Comparison of ENCODE assay signal across 8 mouse cellular contexts in genomic region chrX:53268856-53269255, GRCm38 (mm10). TPM values are rescaled to one million over a fixed set of nuclear protein-coding genes. Genes with fewer than 3 reads are reported as not detected.
DNase-seq lines count a peak whose midpoint lies in the region; ATAC-seq lines count a peak whose summit lies in the region.

No protein-coding gene starts in this region.

- no peaks in the 10 kb centered on the region for H3K9me3 ChIP-seq in embryonic facial prominence, embryonic 11.5 days (replicated peaks; ENCODE audit: control insufficient read depth, low read length)
- no peaks in the 10 kb centered on the region for H3K9me3 ChIP-seq in limb, embryonic 15.5 days
- H3K9me3 ChIP-seq in midbrain, embryonic 16.5 days (replicated peaks; ENCODE audit: control insufficient read depth, low read length, poor library complexity, severe bottlenecking), result no peaks in the 10 kb centered on the region

- no peak overlapping the region; the same call in 1 of the 2 replicates for H3K9ac ChIP-seq in embryonic facial prominence, embryonic 11.5 days (replicated peaks; ENCODE audit: low read length)
- H3K9ac ChIP-seq in limb, embryonic 15.5 days, result peak overlapping the region; percentile 21; the same call in 1 of the 2 replicates
- peak overlapping the region; percentile 63; the same call in 1 of the 2 replicates for H3K9ac ChIP-seq in midbrain, embryonic 16.5 days (ENCODE audit: low read depth, low read length)

- no peaks in the 10 kb centered on the region for H3K36me3 ChIP-seq in embryonic facial prominence, embryonic 11.5 days (replicated peaks; ENCODE audit: control insufficient read depth, insufficient read depth, low read depth, low read length)
- H3K36me3 ChIP-seq in limb, embryonic 15.5 days, result no peaks in the 10 kb centered on the region
- H3K36me3 ChIP-seq in midbrain, embryonic 16.5 days (ENCODE audit: control insufficient read depth, insufficient read depth, low read length), result no peaks in the 10 kb centered on the region

- no peaks in the 10 kb centered on the region for H3K27me3 ChIP-seq in embryonic facial prominence, embryonic 11.5 days (ENCODE audit: control insufficient read depth, insufficient read depth, low read length)
- H3K27me3 ChIP-seq in limb, embryonic 15.5 days, result no peaks in the 10 kb centered on the region
- no peaks in the 10 kb centered on the region for H3K27me3 ChIP-seq in midbrain, embryonic 16.5 days (ENCODE audit: control insufficient read depth, insufficient read depth, low read depth, low read length)

- DNase-seq in 3134 (ENCODE audit: extremely low read depth, insufficient read length, low spot score), result peak; percentile 85
- peak; percentile 75 for DNase-seq in adrenal gland, postnatal 25 days
- DNase-seq in embryonic facial prominence, embryonic 11.5 days (ENCODE audit: low spot score), result peak; percentile 73
- DNase-seq in heart, adult 11 months, result peak; percentile 96
- peak; percentile 66 for DNase-seq in kidney, adult 18-20 months
- DNase-seq in spleen, postnatal 14 days (ENCODE audit: low spot score in 2 of 2), result peak; percentile 8 to 23

- WGBS in embryonic facial prominence, embryonic 11.5 days, result 28% methylated on average over 10 of the region's 10 CpGs
- 27% methylated on average over 10 of the region's 10 CpGs for WGBS in limb, embryonic 15.5 days
- 19% methylated on average over 10 of the region's 10 CpGs for WGBS in midbrain, embryonic 16.5 days

- peak; percentile 90 for ATAC-seq in embryonic facial prominence, embryonic 11.5 days (replicated peaks; ENCODE audit: insufficient number of reproducible peaks, low FRiP score, low TSS enrichment, low read depth)
- peak; percentile 85 for ATAC-seq in limb, embryonic 15.5 days (ENCODE audit: insufficient number of reproducible peaks, low FRiP score, low TSS enrichment, low read depth)
- ATAC-seq in midbrain, embryonic 16.5 days, result peak; percentile 90

- peak overlapping the region; percentile 51 for H3K4me3 ChIP-seq in embryonic facial prominence, embryonic 11.5 days (ENCODE audit: low read depth, low read length)
- H3K4me3 ChIP-seq in limb, embryonic 15.5 days, result peak overlapping the region; percentile 55
- peak overlapping the region; percentile 58 for H3K4me3 ChIP-seq in midbrain, embryonic 16.5 days (ENCODE audit: low read depth, low read length)

- peak overlapping the region; percentile 56 for H3K4me2 ChIP-seq in embryonic facial prominence, embryonic 11.5 days (ENCODE audit: low read depth, low read length)
- H3K4me2 ChIP-seq in limb, embryonic 15.5 days, result peak overlapping the region; percentile 80
- H3K4me2 ChIP-seq in midbrain, embryonic 16.5 days (ENCODE audit: low read length), result peak overlapping the region; percentile 75

- H3K4me1 ChIP-seq in embryonic facial prominence, embryonic 11.5 days (ENCODE audit: control insufficient read depth, insufficient read depth, low read length), result no peaks in the 10 kb centered on the region
- H3K4me1 ChIP-seq in limb, embryonic 15.5 days, result no peaks in the 10 kb centered on the region
- no peaks in the 10 kb centered on the region for H3K4me1 ChIP-seq in midbrain, embryonic 16.5 days (ENCODE audit: control insufficient read depth, insufficient read depth, low read length)

- H3K27ac ChIP-seq in embryonic facial prominence, embryonic 11.5 days (replicated peaks; ENCODE audit: low read depth, low read length), result no peak overlapping the region
- peak overlapping the region; percentile 77 for H3K27ac ChIP-seq in limb, embryonic 15.5 days
- no peak overlapping the region for H3K27ac ChIP-seq in midbrain, embryonic 16.5 days (ENCODE audit: low read length)

RNA-seq across cellular contexts. Expression of gene Fam122b, which starts 0.7 kb away (rescaled TPM):
- 8.9 and 11.6 TPM in 2 replicates for total RNA-seq in adrenal gland, postnatal 25 days (2021)
- 10.6 and 12.6 TPM in 2 replicates for polyA plus RNA-seq in embryonic facial prominence, embryonic 11.5 days (2014; fragmentation: Nextera tagmentation; extraction: Ambion mirVana)
- polyA plus RNA-seq in limb, embryonic 15.5 days (2015; fragmentation: Nextera tagmentation; extraction: Ambion mirVana), result 13.3 and 15.4 TPM in 2 replicates
- 3.1 and 3.8 TPM in 2 replicates for polyA plus RNA-seq in midbrain, embryonic 16.5 days (2015; fragmentation: Nextera tagmentation; extraction: Ambion mirVana)

RNA-seq across cellular contexts. Expression of gene Fam122c, which starts 4.4 kb away (rescaled TPM):
- not detected in 2 replicates for total RNA-seq in adrenal gland, postnatal 25 days (2021)
- polyA plus RNA-seq in embryonic facial prominence, embryonic 11.5 days (2014; fragmentation: Nextera tagmentation; extraction: Ambion mirVana), result not detected in 2 replicates
- not detected in 2 replicates for polyA plus RNA-seq in limb, embryonic 15.5 days (2015; fragmentation: Nextera tagmentation; extraction: Ambion mirVana)
- not detected in 2 replicates for polyA plus RNA-seq in midbrain, embryonic 16.5 days (2015; fragmentation: Nextera tagmentation; extraction: Ambion mirVana)

RNA-seq across cellular contexts. Expression of gene Plac1, which starts 28.9 kb away (rescaled TPM):
- total RNA-seq in adrenal gland, postnatal 25 days (2021), result not detected in 2 replicates
- polyA plus RNA-seq in embryonic facial prominence, embryonic 11.5 days (2014; fragmentation: Nextera tagmentation; extraction: Ambion mirVana), result 6.6 and 7.4 TPM in 2 replicates
- polyA plus RNA-seq in limb, embryonic 15.5 days (2015; fragmentation: Nextera tagmentation; extraction: Ambion mirVana), result 11.2 and 11.4 TPM in 2 replicates
- polyA plus RNA-seq in midbrain, embryonic 16.5 days (2015; fragmentation: Nextera tagmentation; extraction: Ambion mirVana), result 0.94 TPM in 1 of 2 replicates, not detected in the other

Comparison
In these comparisons a context has a peak if more than half of its experiments do, and no peak if none do; other contexts are left out.
1. DNase-seq: peak in every context shown above with its lines; median percentile 96 in heart, adult 11 months; 85 in 3134; 75 in adrenal gland, postnatal 25 days; 73 in embryonic facial prominence, embryonic 11.5 days; 66 in kidney, adult 18-20 months; 16 in spleen, postnatal 14 days.